Mouse (Mus musculus) cerebellum, adult 2 months (tissue): ENCODE measurements around the gene Nab1.

Experiments used
- CTCF ChIP-seq: fragments of 200-500 bp; IDR thresholded peaks from 2 replicates; pipeline ENCODE4 v1.5.1; 2011; ENCODE audit warnings: low read depth, mild to moderate bottlenecking, control low read depth, low read length, moderate library complexity, borderline replicate concordance; ENCODE audit not compliant: insufficient read depth
- POLR2A ChIP-seq: fragments of 200-500 bp; IDR thresholded peaks from 2 replicates; pipeline ENCODE4 v1.6.1; 2011; ENCODE audit warnings: low read length, control low read depth, borderline replicate concordance; ENCODE audit not compliant: insufficient read depth

DNA sequence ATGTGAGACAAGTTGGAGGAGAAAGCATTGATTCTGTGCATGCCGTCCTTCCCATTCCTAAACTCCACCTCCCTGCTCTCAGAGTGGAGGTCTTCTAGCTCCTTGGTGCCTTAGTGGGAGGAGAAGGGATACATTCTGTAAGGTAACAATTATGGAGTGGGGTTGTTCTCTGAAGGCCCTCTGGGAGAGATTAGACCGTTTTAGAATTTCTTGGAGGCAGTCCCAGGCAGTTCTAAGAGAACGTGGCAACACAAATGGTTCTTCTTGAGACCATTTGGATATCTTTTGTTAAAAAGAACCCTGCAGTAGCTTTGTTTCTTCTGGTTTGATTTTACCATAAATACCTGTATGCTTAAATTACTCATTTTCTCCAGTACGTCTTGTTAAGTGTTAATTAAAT lies 1.8 kb upstream of the Nab1 start:
- TF ChIP-seq CTCF (no peak), POLR2A (no peak)
